Mouse (Mus musculus) thymus, adult 2 months (tissue): Measurements from ENCODE around the gene Cry1.

Source experiments
- CTCF ChIP-seq: fragments of 200-500 bp; IDR thresholded peaks from 2 replicates; pipeline ENCODE4 v1.5.1; 2012; ENCODE audit warnings: mild to moderate bottlenecking, control low read depth, low read length, moderate library complexity, borderline replicate concordance; ENCODE audit not compliant: control insufficient read depth, poor library complexity, insufficient read depth; ENCODE audit errors: extremely low read depth
- POLR2A ChIP-seq: fragments of 200-500 bp; IDR thresholded peaks from 2 replicates; pipeline ENCODE4 v1.6.1; 2012; ENCODE audit warnings: mild to moderate bottlenecking, low read length, control low read depth, moderate library complexity; ENCODE audit not compliant: control insufficient read depth, poor library complexity, insufficient read depth; ENCODE audit errors: extremely low read depth

DNA sequence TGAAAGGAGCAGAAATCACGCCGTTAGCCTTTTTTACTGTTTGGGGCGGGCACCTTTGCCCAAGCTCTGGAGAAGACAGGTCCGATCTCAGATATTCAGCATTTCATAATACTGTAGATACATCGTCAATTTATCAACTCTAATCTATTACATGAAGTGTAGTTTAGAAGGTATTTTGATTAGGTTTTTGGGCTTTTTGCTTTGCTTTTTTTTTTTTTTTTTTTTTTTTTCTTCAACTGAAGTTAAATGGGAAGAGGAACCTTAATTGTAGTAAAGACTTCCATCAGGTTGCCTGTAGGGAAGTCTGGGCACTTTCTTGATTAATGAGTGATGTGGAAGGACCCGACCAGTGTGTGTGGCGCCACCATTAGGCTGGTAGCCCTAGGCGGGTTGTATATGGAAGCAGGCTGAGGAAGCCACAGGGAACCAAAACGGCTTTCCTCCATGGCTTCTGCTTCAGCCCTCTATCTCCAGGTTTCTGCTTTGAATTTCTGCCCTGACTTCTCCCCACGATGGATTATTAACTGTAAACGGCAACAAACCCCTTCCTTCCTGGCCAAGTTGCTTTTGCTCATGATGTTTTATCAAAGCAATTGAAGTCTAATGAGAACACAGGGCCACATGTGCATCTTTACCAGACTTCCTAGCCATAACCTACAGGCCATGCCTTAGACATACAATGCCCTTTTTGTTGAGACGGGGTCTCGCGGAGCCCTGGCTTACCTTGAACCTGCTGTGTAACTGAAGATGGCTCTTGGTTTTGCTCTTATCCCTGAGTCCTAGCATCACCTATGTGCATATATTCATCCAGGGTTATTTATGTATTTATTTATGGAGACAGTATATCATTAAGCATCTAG, 1.0 kb upstream of the Cry1 start:
- TF ChIP-seq CTCF: no peak
- TF ChIP-seq POLR2A: no peak
